Mouse (Mus musculus) brain, adult 10 weeks (tissue): ENCODE results near the gene Spata4. TPM values are rescaled to one million over a fixed set of nuclear protein-coding genes. Genes with fewer than 3 reads are reported as not detected.

ENCODE experiments used
- polyA plus RNA-seq: library from polyadenylated mRNA; stranded (reverse); fragments of 350-450 nt; fragmentation: Illumina TruSeq; extraction: RNeasy Lipid Tissue Mini Kit (QIAGEN cat#74804); gene quantifications from one replicate; pipeline ENCODE4 v1.2.3, GENCODE M21; 2015; ENCODE audit warnings: low read depth, low replicate concordance

The Spata4 gene
- 0.77 TPM for polyA plus RNA-seq

DNA sequence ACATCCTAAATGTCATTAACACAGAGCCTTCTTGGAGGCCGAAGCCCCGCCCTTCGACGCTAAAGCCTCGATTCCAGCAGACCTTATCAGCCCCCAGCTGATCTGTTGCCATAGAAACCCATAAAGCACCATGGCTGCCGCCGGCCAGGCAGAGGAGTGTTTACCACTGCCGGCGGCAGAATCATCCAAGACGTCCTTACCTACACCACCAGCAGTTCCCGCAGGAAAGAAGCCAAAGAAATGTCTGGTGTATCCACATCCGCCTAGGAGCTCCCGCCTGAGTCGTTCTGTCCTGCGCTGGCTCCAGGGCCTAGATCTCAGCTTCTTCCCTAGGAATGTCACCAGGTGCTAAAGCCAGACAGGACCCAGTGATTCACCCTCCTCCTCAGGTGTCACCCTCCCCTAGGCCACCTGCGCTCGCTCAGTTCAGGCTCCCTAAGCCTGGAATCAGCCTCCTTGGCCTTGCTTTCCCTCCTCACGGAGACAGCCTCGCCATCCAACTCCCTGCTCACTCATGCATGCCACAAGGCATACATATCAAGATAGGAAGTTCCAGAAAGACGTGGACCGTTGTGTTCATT is at the start of gene Spata4:
TSS of gene Spata4 (plus strand) at position 111 of the 581 bp plus-strand sequence.

Other genes with a start within 250 kb of the Spata4 start
- gene Asb5, start 71.2 kb upstream of the Spata4 start, polyA plus RNA-seq: 0.86 TPM
- 83.8 TPM for gene Spcs3, start 70.8 kb upstream of the Spata4 start, polyA plus RNA-seq